Mouse (Mus musculus) heart, postnatal 4 days (tissue): ENCODE results near the gene Fgfr3. TPM values are rescaled to one million over a fixed set of nuclear protein-coding genes. Genes with fewer than 3 reads are reported as not detected.
A peak's percentile ranks its signal among the peaks of the same experiment; 100 is the strongest.

Experiments
- DNase-seq: peaks from one replicate; pipeline ENCODE4 v3.0.0; 2021
- total RNA-seq, 2 experiments: library from RNA; stranded (reverse); gene quantifications; 2 replicates each; pipeline ENCODE4 v1.2.3; 2021

Fgfr3 gene
- total RNA-seq, 2 experiments from 2014 or later, result 8.6 to 10.5 TPM

DNA sequence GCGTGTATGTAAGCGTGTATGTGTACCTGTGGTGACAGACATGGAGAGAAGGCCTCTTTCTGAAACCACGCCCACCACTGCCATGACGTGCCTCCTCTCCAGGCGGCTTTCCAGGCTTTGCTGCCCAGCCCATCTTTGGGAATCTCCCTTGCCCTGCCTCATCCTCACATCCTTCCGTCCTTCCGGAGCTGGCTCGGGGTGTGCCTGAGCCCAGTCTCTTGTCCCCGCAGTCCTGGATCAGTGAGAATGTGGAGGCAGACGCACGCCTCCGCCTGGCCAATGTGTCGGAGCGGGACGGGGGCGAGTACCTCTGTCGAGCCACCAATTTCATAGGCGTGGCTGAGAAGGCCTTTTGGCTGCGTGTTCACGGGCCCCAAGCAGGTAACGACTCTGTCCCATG, 9.6 kb downstream of the Fgfr3 start:
- DNase-seq, result no peak

DNA sequence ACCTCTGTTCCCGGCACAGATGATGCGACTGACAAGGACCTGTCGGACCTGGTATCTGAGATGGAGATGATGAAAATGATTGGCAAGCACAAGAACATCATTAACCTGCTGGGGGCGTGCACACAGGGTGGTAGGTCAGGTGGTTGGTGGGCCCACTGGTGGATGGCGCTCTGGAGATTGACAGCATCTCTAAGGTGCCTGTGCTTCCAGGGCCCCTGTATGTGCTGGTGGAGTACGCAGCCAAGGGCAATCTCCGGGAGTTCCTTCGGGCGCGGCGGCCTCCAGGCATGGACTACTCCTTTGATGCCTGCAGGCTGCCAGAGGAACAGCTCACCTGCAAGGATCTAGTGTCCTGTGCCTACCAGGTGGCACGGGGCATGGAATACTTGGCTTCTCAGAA, 12.4 kb downstream of the Fgfr3 start:
- no peak for DNase-seq

- no peak for DNase-seq
Observed at GRCm38 (mm10) chr5:33735412-33736092, 14.1 kb downstream of the Fgfr3 start.

DNA sequence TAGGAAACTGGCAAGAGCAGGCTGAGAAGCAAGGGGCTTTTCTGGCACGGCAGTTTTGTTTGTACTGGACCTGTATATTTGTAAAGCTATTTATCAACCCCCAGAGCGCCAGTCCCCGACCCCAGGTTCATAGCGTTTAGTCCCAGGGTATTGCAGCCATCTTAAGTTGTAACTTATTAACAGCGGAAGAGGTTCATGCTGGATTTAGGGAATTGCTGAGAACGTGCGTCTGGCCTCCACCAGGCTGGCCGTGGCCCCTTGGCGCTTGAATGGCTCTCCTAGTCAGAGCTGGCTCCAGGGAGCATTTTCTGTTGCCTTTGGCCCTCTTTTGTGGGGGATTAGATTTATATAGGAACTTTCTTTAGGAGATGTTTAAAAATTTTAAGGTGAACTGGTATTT, 14.8 kb downstream of the Fgfr3 start:
- DNase-seq, result no peak

- DNase-seq, result peak; percentile 85
Observed at GRCm38 (mm10) chr5:33737903-33738321, 16.4 kb downstream of the Fgfr3 start.

DNA sequence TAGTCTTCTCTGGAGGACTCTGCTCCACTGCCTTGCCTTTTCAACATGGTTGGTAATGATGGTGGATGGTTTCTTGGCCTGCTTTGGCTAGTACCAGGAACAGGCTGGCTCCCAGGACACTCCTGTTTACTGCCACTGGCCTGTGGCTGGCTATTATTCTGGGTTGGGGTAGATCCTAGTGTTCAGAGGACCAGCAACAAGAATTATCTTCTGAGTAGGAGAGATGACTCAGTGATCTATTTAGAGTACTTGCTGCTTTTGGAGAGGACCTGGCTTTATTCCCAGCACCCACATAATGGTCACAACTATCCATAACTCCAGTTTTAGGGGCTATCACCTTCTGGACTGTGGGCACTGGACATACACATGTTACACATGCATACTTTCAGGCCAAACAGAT, 16.9 kb downstream of the Fgfr3 start:
- no peak for DNase-seq

- DNase-seq, result no peak
Observed at GRCm38 (mm10) chr5:33740548-33740947, 19.1 kb downstream of the Fgfr3 start.

DNA sequence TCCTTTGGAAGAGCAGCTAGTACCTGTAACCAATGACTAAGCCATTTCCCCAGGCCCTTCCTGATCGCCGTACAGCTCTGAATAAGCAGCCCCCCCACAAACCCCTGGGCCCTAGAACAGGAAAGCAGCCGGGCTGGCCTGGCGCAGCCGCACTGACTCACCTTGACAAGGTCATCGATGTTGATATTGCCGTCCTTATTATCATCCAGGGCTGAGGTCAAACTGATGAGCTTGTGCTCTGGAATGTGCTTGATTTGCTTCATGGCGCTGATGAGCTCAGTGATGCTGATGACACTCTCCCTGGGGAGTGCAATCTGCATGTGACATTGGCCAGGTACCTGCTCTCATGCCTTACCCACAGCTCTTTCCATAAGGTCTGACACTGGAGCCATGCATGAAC, 22.0 kb downstream of the Fgfr3 start:
- DNase-seq, result no peak

- DNase-seq, result no peak
Observed at GRCm38 (mm10) chr5:33777195-33777594, 55.7 kb downstream of the Fgfr3 start.

GRCm38 (mm10) chr5:33781964-33782344, 60.5 kb downstream of the Fgfr3 start:
- DNase-seq, result no peak

- DNase-seq, result peak; percentile 94
Observed at GRCm38 (mm10) chr5:33782345-33782998, 61.0 kb downstream of the Fgfr3 start, which contains the start of gene Letm1. TSS of gene Letm1 (minus strand) at chr5:33782817.

DNA sequence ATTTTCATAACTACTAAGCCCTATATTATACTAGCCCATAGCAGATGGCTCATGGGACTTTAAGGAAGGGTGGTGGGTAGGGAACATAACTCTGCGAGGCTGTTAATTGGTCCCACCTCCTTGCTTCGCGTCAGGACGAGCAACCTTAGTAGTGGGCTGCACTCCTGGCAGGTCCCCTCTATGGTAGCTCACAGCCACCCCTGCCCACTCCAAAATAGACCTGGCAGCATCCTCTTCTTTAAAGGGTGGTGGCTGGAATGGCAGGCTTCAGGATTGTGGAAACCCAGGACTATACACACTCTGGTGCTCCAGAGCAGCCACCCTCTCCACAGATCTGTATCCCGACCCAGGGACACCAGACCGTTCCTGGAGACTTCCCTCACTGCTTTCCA, 61.5 kb downstream of the Fgfr3 start:
- no peak for DNase-seq

Other genes starting within 250 kb of the Fgfr3 start
- 10 to 100 TPM; 27.3 to 31.4 TPM for gene Fam53a, start 92.0 kb upstream of the Fgfr3 start, total RNA-seq
- gene Gm9903, start 91.7 kb upstream of the Fgfr3 start, total RNA-seq, result 1 to 10 TPM; 1.2 to 1.5 TPM
- gene Slbp, start 69.1 kb upstream of the Fgfr3 start, total RNA-seq, result 10 to 100 TPM; 33.4 to 41.5 TPM
- 10 to 100 TPM; 53.3 to 56.9 TPM for gene Tacc3, start 63.5 kb upstream of the Fgfr3 start, total RNA-seq
- 10 to 100 TPM; 16.0 to 19.2 TPM for gene Tmem129, start 63.3 kb upstream of the Fgfr3 start, total RNA-seq
- 100 to 1,000 TPM; 101 to 103 TPM for gene Letm1, start 61.1 kb downstream of the Fgfr3 start, total RNA-seq
- gene Nsd2, start 99.1 kb downstream of the Fgfr3 start, total RNA-seq, result 100 to 1,000 TPM in 1 of 2 experiments, 10 to 100 TPM in 1; 96.1 to 104 TPM
- 10 to 100 TPM; 16.9 to 18.3 TPM for gene Nelfa, start 214.7 kb downstream of the Fgfr3 start, total RNA-seq